Mouse (Mus musculus): ENCODE data around the gene Stat6. TPM values are rescaled to one million over a fixed set of nuclear protein-coding genes. Genes with fewer than 3 reads are reported as not detected.
"Not testable (repeated sequence)": the region's sequence is repeated elsewhere in the genome, so short reads cannot be mapped to it uniquely, and the experiment has no call there.

Gene Stat6
- polyA plus RNA-seq, 1 experiment from 2014 or later: 36.7 TPM

- 78% methylated on average over 10 of the region's 10 CpGs for WGBS
- H3K4me3 ChIP-seq: no peak overlapping the region
- ATAC-seq (ENCODE audit: insufficient number of reproducible peaks, low FRiP score, low TSS enrichment, low read depth): no peak
- no peak overlapping the region for H3K4me2 ChIP-seq
- H3K27ac ChIP-seq: no peak overlapping the region
- H3K9me3 ChIP-seq: no peaks in the 10 kb centered on the region
- no peaks in the 10 kb centered on the region for H3K27me3 ChIP-seq
- H3K4me1 ChIP-seq: no peaks in the 10 kb centered on the region
- no peak overlapping the region for H3K9ac ChIP-seq
- H3K36me3 ChIP-seq: no peaks in the 10 kb centered on the region
These were observed 11.2 kb upstream of the Stat6 start for GRCm38 (mm10) chr10:127631261-127632214.

DNA sequence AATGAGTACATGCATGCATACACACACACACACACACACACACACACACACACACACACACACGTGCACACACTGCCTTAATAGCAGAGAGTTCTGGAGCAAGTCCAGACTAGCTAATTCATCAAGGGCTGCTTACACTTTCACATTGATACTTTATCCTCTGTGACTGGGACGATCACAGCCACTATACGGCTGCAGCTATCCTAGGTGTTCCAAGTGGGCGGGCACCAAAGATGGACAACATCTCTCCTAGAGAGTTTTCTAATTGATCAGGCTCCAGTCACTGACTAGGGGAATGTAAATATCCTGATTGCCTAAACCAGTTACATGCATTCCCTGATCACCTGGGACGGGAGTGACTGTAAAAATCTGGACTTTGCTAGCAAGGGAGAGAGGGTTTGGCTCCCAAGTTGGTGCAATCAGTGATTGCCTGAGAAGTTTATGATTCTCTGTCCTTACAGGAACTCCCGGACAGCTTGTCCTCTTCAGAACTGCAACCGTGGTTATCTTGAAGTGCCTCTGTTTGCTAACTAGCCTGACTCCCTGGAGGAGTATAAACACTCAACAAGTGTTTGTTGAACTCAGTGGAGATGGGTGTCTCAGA lies 10.0 kb upstream of the Stat6 start:
- ATAC-seq (ENCODE audit: insufficient number of reproducible peaks, low FRiP score, low TSS enrichment, low read depth): no peak
- Histone ChIP-seq H3K9me3 (no peaks in the 10 kb centered on the region), H3K4me2 (no peak overlapping the region), H3K4me3 (no peak overlapping the region), H3K4me1 (no peaks in the 10 kb centered on the region), H3K27me3 (no peaks in the 10 kb centered on the region), H3K27ac (no peak overlapping the region), H3K9ac (no peak overlapping the region), H3K36me3 (no peaks in the 10 kb centered on the region)
- 49% methylated on average over 7 of the region's 7 CpGs for WGBS

- peaks cover 26% of the 10 kb centered on the region for H3K4me1 ChIP-seq
- H3K9ac ChIP-seq: no peak overlapping the region
- H3K4me2 ChIP-seq: no peak overlapping the region
- H3K36me3 ChIP-seq: 0 out of 2 replicates have a peak, but pooled peaks cover 2% of the 10 kb centered on the region
- no peak overlapping the region for H3K27ac ChIP-seq
- H3K27me3 ChIP-seq: no peaks in the 10 kb centered on the region
- no peak overlapping the region for H3K4me3 ChIP-seq
- ATAC-seq (ENCODE audit: insufficient number of reproducible peaks, low FRiP score, low TSS enrichment, low read depth): no peak
- 62% methylated on average over 5 of the region's 5 CpGs for WGBS
- H3K9me3 ChIP-seq: no peaks in the 10 kb centered on the region
These were observed 2.4 kb upstream of the Stat6 start for GRCm38 (mm10) chr10:127640421-127640820.

GRCm38 (mm10) chr10:127641861-127642771 lies 670 bp upstream of the Stat6 start:
- WGBS: 6% methylated on average over 19 of the region's 19 CpGs
- ATAC-seq (ENCODE audit: insufficient number of reproducible peaks, low FRiP score, low TSS enrichment, low read depth): peak; percentile 77
- peak overlapping the region; percentile 68 for H3K4me2 ChIP-seq
- H3K9ac ChIP-seq: no peak overlapping the region
- H3K27me3 ChIP-seq: no peaks in the 10 kb centered on the region
- H3K9me3 ChIP-seq: no peaks in the 10 kb centered on the region
- H3K4me3 ChIP-seq: peak overlapping the region; percentile 58
- H3K4me1 ChIP-seq: peaks cover 26% of the 10 kb centered on the region
- peak overlapping the region; percentile 88 for H3K27ac ChIP-seq
- H3K36me3 ChIP-seq: peaks cover 2% of the 10 kb centered on the region; the same call in 1 of the 2 replicates

DNA sequence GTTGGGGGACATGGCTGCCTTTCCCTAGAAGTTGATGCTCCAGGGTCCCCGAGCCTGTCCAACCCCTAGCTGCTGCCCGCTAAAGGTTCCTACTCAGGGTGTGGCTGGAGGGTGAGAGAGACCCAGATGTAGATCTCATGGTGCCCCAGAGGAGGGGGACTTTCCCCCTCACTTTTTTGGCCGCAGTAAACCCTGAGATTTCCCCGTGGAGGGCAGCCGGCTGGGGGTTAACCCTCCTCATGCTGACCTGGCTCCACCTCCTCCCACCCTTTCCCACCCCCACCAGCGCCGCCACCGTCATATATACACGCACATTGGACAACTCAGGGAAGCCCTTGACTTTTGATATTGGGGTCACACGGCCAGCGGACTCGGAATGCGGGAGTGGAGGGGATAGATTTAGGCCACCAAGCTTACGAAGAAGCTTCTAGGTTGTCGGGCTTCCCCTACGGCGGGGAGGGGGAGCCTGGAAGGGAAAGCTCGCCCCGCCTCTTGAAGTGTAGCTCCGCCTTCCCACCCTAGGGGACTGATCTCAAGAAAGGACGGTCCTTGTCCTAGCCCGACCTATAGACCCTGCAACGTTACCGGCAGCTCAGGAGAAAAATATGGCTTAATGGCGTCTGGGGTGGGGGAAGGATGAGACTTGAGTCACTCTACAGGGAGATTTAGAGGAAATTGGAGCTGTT lies 910 bp downstream of the Stat6 start:
- 0 out of 2 replicates have a peak, but pooled peaks have one; percentile 42 for ATAC-seq (ENCODE audit: insufficient number of reproducible peaks, low FRiP score, low TSS enrichment, low read depth)
- 2% methylated on average over 25 of the region's 25 CpGs for WGBS
- H3K9ac ChIP-seq: peak overlapping the region; percentile 44

DNA sequence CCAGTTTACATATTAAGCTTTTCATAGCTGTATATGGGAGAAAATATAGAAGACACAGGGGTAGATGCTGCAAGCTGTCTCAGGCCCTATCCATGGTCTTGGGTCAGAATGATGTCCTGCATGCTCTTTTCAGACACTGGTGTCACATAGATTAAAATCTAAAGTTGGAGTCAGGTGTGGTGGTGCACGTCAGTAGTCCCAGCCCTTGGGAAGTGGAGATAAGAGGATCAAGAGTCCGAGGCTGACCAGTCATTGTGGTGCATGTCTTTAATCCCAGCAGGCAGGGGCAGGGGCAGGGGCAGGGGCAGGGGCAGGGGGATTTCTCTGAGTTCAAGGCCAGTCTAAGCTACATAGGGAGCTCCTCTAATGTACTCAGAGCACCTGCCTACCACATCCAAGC lies 3.0 kb downstream of the Stat6 start:
- Histone ChIP-seq H3K9me3 (no peaks in the 10 kb centered on the region), H3K36me3 (peaks cover 7% of the 10 kb centered on the region; the same call in 1 of the 2 replicates), H3K4me3 (no peak overlapping the region), H3K9ac (no peak overlapping the region), H3K4me2 (no peak overlapping the region), H3K27me3 (no peaks in the 10 kb centered on the region), H3K4me1 (peaks cover 26% of the 10 kb centered on the region), H3K27ac (no peak overlapping the region)
- 57% methylated on average over 2 of the region's 2 CpGs for WGBS
- ATAC-seq (ENCODE audit: insufficient number of reproducible peaks, low FRiP score, low TSS enrichment, low read depth): no peak

More for the DNA sequence above, 910 bp downstream of the Stat6 start:
- Histone ChIP-seq H3K27ac (peak overlapping the region; percentile 88), H3K9me3 (no peaks in the 10 kb centered on the region), H3K4me1 (peaks cover 26% of the 10 kb centered on the region), H3K4me3 (peak overlapping the region; percentile 58), H3K4me2 (peak overlapping the region; percentile 68), H3K36me3 (peaks cover 4% of the 10 kb centered on the region; the same call in 1 of the 2 replicates), H3K27me3 (no peaks in the 10 kb centered on the region)

DNA sequence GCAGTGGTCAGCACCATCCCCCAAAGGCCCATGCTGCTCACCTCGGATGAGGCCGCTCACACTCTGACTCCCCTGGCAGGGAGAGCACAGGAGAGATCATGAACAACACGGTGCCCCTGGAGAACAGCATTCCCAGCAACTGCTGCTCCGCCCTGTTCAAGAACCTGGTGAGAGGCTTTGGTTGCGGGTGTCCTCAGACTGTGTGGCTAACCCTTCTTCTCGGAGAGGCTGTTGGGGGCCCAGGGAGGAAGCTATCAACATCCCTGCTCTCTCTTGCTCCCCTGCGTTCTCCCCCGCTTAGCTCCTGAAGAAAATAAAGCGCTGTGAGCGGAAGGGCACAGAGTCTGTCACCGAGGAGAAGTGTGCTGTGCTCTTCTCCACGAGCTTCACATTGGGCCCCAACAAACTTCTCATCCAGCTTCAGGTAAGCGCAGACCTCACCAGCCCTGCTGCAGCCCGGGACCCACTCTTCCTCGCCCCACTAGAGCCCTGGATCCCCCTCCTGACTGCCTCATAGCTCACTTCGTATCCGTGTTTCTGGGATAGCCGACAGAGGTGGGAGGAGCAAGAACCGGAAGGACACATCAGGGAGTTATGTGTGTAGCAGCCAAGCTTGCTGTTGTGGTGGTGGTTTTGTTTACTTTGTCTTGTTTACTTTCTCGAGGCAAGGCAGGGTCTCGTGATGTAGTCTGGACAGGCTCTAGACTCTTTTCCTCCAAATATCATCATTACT lies 10.3 kb downstream of the Stat6 start:
- H3K4me1 ChIP-seq: no peaks in the 10 kb centered on the region; the same call in 1 of the 2 replicates
- no peaks in the 10 kb centered on the region for H3K27me3 ChIP-seq
- no peaks in the 10 kb centered on the region for H3K9me3 ChIP-seq
- H3K36me3 ChIP-seq: peaks cover 54% of the 10 kb centered on the region
- no peak for ATAC-seq (ENCODE audit: insufficient number of reproducible peaks, low FRiP score, low TSS enrichment, low read depth)
- no peak overlapping the region for H3K4me3 ChIP-seq
- H3K27ac ChIP-seq: no peak overlapping the region; the same call in 1 of the 2 replicates
- H3K4me2 ChIP-seq: no peak overlapping the region
- WGBS: 52% methylated on average over 21 of the region's 21 CpGs
- H3K9ac ChIP-seq: no peak overlapping the region

GRCm38 (mm10) chr10:127654970-127655579 lies 12.3 kb downstream of the Stat6 start:
- no peak overlapping the region for H3K4me3 ChIP-seq
- no peak for ATAC-seq (ENCODE audit: insufficient number of reproducible peaks, low FRiP score, low TSS enrichment, low read depth)
- peaks cover 6% of the 10 kb centered on the region; the same call in 1 of the 2 replicates for H3K4me1 ChIP-seq
- H3K27ac ChIP-seq: no peak overlapping the region
- H3K27me3 ChIP-seq: no peaks in the 10 kb centered on the region
- WGBS: 68% methylated on average over 16 of the region's 16 CpGs
- H3K4me2 ChIP-seq: no peak overlapping the region
- no peak overlapping the region for H3K9ac ChIP-seq
- peaks cover 61% of the 10 kb centered on the region for H3K36me3 ChIP-seq
- H3K9me3 ChIP-seq: no peaks in the 10 kb centered on the region

GRCm38 (mm10) chr10:127657617-127658016 lies 14.8 kb downstream of the Stat6 start:
- H3K9ac ChIP-seq; H3K9me3 ChIP-seq; H3K4me3 ChIP-seq; H3K27ac ChIP-seq; ATAC-seq (ENCODE audit: insufficient number of reproducible peaks, low FRiP score, low TSS enrichment, low read depth); H3K4me2 ChIP-seq; H3K27me3 ChIP-seq: not testable (repeated sequence)
- peaks cover 26% of the 10 kb centered on the region for H3K4me1 ChIP-seq
- peaks cover 64% of the 10 kb centered on the region for H3K36me3 ChIP-seq
- WGBS: 57% methylated on average over 6 of the region's 6 CpGs

DNA sequence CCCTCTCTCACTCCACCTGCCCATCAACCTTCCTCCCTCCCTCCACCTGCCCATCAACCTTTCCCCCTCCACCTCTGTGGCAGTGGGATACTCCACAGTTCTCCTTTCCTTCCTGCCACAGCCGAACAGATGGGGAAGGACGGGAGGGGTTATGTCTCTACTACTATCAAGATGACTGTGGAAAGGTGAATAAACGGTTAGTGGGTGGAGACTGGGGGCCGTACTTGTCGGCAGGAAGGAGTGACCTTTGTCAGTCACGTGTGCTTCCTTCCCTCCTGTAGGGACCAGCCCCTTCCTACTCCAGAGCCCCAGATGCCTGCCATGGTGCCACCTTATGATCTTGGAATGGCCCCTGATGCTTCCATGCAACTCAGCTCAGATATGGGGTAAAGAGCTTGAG lies 15.3 kb downstream of the Stat6 start:
- H3K9me3 ChIP-seq: no peaks in the 10 kb centered on the region
- ATAC-seq (ENCODE audit: insufficient number of reproducible peaks, low FRiP score, low TSS enrichment, low read depth): no peak
- 21% methylated on average over 6 of the region's 6 CpGs for WGBS
- H3K9ac ChIP-seq: no peak overlapping the region
- H3K36me3 ChIP-seq: peaks cover 65% of the 10 kb centered on the region
- no peak overlapping the region for H3K4me3 ChIP-seq
- no peak overlapping the region for H3K4me2 ChIP-seq
- 0 out of 2 replicates have a peak overlapping the region, but pooled peaks have one; percentile 38 for H3K27ac ChIP-seq
- no peaks in the 10 kb centered on the region for H3K27me3 ChIP-seq
- H3K4me1 ChIP-seq: peaks cover 31% of the 10 kb centered on the region

Measured in limb, embryonic 15.5 days (tissue).